Mouse (Mus musculus): Measurements from ENCODE around the gene Cdc42ep3.

The Cdc42ep3 gene

GRCm38 (mm10) chr17:79287302-79287701 lies 67.6 kb downstream of the Cdc42ep3 start:
- no peak for DNase-seq (ENCODE audit: low read depth)

- DNase-seq (ENCODE audit: low read depth), result no peak
Measured at GRCm38 (mm10) chr17:79285030-79285601, 69.8 kb downstream of the Cdc42ep3 start.
